Comparison of ENCODE assay signal across 9 mouse cellular contexts in genomic region chr10:4126335-4127012, GRCm38 (mm10).
DNase-seq lines count a peak whose midpoint lies in the region; ATAC-seq and TF ChIP-seq lines count a peak whose summit lies in the region.
"Had no signal": no experiment of that assay in that cellular context is flagged by ENCODE, and none has a peak within 500 bp of the region (broad histone marks: within the 10 kb centered on the region; RNA-seq: fewer than 3 reads in every experiment).

No protein-coding gene starts in this region.

- no peaks in the 10 kb centered on the region for H3K27me3 ChIP-seq in kidney, adult 2 months (replicated peaks; ENCODE audit: control insufficient read depth, insufficient read depth, low read length)
- H3K27me3 ChIP-seq: midbrain, embryonic 12.5 days had no signal

- H3K4me3 ChIP-seq in kidney, adult 2 months (ENCODE audit: insufficient read depth, low read depth, low read length) = no peak overlapping the region
- H3K4me3 ChIP-seq: midbrain, embryonic 12.5 days had no signal

- DNase-seq in kidney, adult 2 months = no peak
- DNase-seq in kidney, postnatal 25 days = no peak
- DNase-seq in MEL-GATA-1-ER (ENCODE audit: extremely low read depth, low read depth) = peak; percentile 82
- DNase-seq in cerebellum, postnatal 25 days = peak; percentile 38 to 45
- DNase-seq in frontal cortex, postnatal 14 days (ENCODE audit: low spot score in 2 of 2) = no peak
- no peak for DNase-seq in spleen, postnatal 4 days (ENCODE audit: low spot score in 2 of 2)
- DNase-seq: gastrocnemius, postnatal 25 days had no signal

- 81% methylated on average over 8 of the region's 8 CpGs for WGBS in kidney, adult 2 months

- ATAC-seq in megakaryocyte, adult 5-6 weeks (ENCODE audit: poor library complexity, severe bottlenecking) = peak; percentile 86

- H3K36me3 ChIP-seq in kidney, adult 2 months (ENCODE audit: control insufficient read depth, insufficient read depth, low read length) = no peaks in the 10 kb centered on the region
- H3K36me3 ChIP-seq: midbrain, embryonic 12.5 days had no signal

- no peak for TF ChIP-seq CTCF in kidney, adult 2 months (conservative IDR thresholded peaks at IDR 0.05; ENCODE audit: insufficient read depth, insufficient read length, low read depth, low read length)

- peak overlapping the region; percentile 54; the same call in 1 of the 2 replicates for H3K27ac ChIP-seq in kidney, adult 2 months (ENCODE audit: insufficient read depth, low read depth, low read length)
- H3K27ac ChIP-seq: midbrain, embryonic 12.5 days had no signal

- no peak for TF ChIP-seq POLR2A in kidney, adult 2 months (IDR thresholded peaks at IDR 0.05; ENCODE audit: low read depth, low read length)

- H3K4me1 ChIP-seq in kidney, adult 2 months (ENCODE audit: control insufficient read depth, insufficient read depth, low read length) = peaks cover 10% of the 10 kb centered on the region

Comparison
In these comparisons a context has a peak if more than half of its experiments do, and no peak if none do; other contexts are left out.
1. DNase-seq: peak in MEL-GATA-1-ER (single experiment) and cerebellum, postnatal 25 days (2 of 2); none in kidney, adult 2 months (single experiment), kidney, postnatal 25 days (0 of 2), frontal cortex, postnatal 14 days (0 of 2) and spleen, postnatal 4 days (0 of 2).